Mouse (Mus musculus) stomach, postnatal 0 days (tissue): ENCODE results near the gene Grhl1.

Source experiments
- CTCF ChIP-seq: IDR thresholded peaks from 2 replicates; pipeline ENCODE4 v1.5.1; 2016; ENCODE audit warnings: antibody characterized with exemption, low read depth, mild to moderate bottlenecking, moderate library complexity
- EP300 ChIP-seq: optimal IDR thresholded peaks from 2 replicates; pipeline ENCODE3; 2016; ENCODE audit warnings: antibody characterized with exemption

- TF ChIP-seq CTCF, result no peak
- TF ChIP-seq EP300, result no peak
Measured at GRCm38 (mm10) chr12:24650415-24651062, 78.5 kb downstream of the Grhl1 start.
